Mouse (Mus musculus) C2C12 (cell line): ENCODE measurements around the gene Col23a1. TPM values are rescaled to one million over a fixed set of nuclear protein-coding genes. Genes with fewer than 3 reads are reported as not detected.

Source experiments
- H3K27me3 ChIP-seq: one replicate; pipeline ENCODE4 v1.6.1; 2011; ENCODE audit not compliant: control insufficient read depth, insufficient read depth, insufficient read length
- H3K36me3 ChIP-seq: one replicate; pipeline ENCODE4 v1.6.1; 2011; ENCODE audit not compliant: control insufficient read depth, insufficient read depth
- H3K4me3 ChIP-seq: one replicate; pipeline ENCODE4 v1.5.1; 2011; ENCODE audit warnings: mild to moderate bottlenecking, control low read depth; ENCODE audit not compliant: poor library complexity, insufficient read depth, severe bottlenecking
- H3K79me2 ChIP-seq: one replicate; pipeline ENCODE4 v1.6.1; 2011; ENCODE audit not compliant: control insufficient read depth, insufficient read depth
- H3K79me3 ChIP-seq: one replicate; pipeline ENCODE4 v1.6.1; 2011; ENCODE audit warnings: low read depth, control low read depth
- H3ac ChIP-seq: one replicate; pipeline ENCODE3; 2011; ENCODE audit warnings: low read depth; ENCODE audit not compliant: control insufficient read depth, insufficient read length
- CEBPB ChIP-seq: IDR thresholded peaks from one replicate; pipeline ENCODE4 v1.6.1; 2011; ENCODE audit warnings: low read depth, mild to moderate bottlenecking, control low read depth, moderate library complexity
- CTCF ChIP-seq: IDR thresholded peaks from one replicate; pipeline ENCODE4 v1.5.1; 2011; ENCODE audit not compliant: control insufficient read depth, insufficient read depth, insufficient read length
- FOSL1 ChIP-seq: IDR thresholded peaks from one replicate; pipeline ENCODE4 v1.8.0; 2011; ENCODE audit warnings: mild to moderate bottlenecking, low read length; ENCODE audit not compliant: poor library complexity, insufficient read depth, severe bottlenecking
- MAX ChIP-seq: IDR thresholded peaks from one replicate; pipeline ENCODE4 v1.6.1; 2011; ENCODE audit warnings: mild to moderate bottlenecking, control low read depth
- MYOD1 ChIP-seq: IDR thresholded peaks from one replicate; pipeline ENCODE4 v1.6.1; 2011; ENCODE audit warnings: low read depth; ENCODE audit not compliant: control insufficient read depth, insufficient read length
- MYOG ChIP-seq: IDR thresholded peaks from one replicate; pipeline ENCODE4 v1.6.1; 2011; ENCODE audit not compliant: control insufficient read depth, insufficient read length; ENCODE audit errors: extremely low read depth
- USF1 ChIP-seq: IDR thresholded peaks from one replicate; pipeline ENCODE4 v1.6.1; 2011; ENCODE audit warnings: low read depth, mild to moderate bottlenecking, control low read depth, moderate library complexity
- polyA plus RNA-seq: library from polyadenylated mRNA; unstranded; fragments of >200 nt; fragmentation: generic; extraction: Trizol; gene quantifications from one replicate; pipeline ENCODE4 v1.2.1, GENCODE M21; 2012; ENCODE audit warnings: missing spikeins

Col23a1 gene
- polyA plus RNA-seq, 1 experiment: 0.43 TPM

DNA sequence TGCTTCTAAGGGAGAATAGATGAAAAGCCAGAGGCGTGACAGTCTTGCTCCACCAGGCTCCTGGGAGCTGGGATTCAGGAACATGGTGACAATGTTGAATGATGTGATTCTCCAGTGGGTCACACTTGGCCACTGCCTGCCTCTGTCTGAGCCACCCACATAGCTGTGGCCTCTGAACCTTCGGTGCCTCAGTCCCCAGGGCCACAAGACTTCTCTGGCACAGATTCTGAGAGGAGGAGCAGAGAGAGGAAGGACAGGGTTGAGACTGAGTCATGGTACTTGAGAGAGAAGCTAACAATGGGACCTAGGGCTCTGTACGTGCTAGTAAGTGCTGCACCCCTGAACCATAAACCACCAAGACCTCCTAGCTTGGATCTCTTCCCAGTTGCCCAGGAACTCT is 141.6 kb downstream of the Col23a1 start:
- no peak for TF ChIP-seq MAX
- no peak for TF ChIP-seq CEBPB

DNA sequence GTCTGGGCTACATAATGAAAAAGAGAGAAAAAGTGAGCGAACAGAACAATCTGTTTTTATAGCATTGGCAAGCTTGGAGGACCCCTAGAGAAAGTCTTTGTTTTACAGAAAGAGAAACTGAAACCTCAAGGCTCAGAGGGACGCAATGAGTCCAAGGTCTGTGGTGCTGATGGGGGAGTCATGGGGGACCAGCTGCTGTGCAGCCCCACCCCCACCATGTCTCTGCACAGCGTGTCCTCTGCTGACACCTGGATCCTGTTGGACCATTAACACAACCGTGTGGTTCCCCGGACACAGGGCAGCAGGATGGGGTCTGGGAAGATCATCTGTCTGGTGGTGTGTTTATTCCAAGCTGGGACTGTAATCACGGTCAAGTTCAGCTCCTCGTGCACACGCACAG is 142.2 kb downstream of the Col23a1 start:
- Histone ChIP-seq H3K27me3 (peaks cover 5% of the 10 kb centered on the region), H3K79me2 (no peaks in the 10 kb centered on the region), H3K4me3 (no peak overlapping the region), H3K36me3 (no peaks in the 10 kb centered on the region), H3K79me3 (no peaks in the 10 kb centered on the region), H3ac (no peak overlapping the region)
- TF ChIP-seq CTCF: no peak
- no peak for TF ChIP-seq USF1
- TF ChIP-seq MYOD1: no peak
- no peak for TF ChIP-seq FOSL1
- TF ChIP-seq MYOG: no peak
- TF ChIP-seq CEBPB: no peak
- no peak for TF ChIP-seq MAX

More for the DNA sequence above, 141.6 kb downstream of the Col23a1 start:
- no peak overlapping the region for H3ac ChIP-seq
- peaks cover 5% of the 10 kb centered on the region for H3K27me3 ChIP-seq
- no peaks in the 10 kb centered on the region for H3K79me2 ChIP-seq
- no peaks in the 10 kb centered on the region for H3K36me3 ChIP-seq
- no peaks in the 10 kb centered on the region for H3K79me3 ChIP-seq
- H3K4me3 ChIP-seq: no peak overlapping the region

GRCm38 (mm10) chr11:51442006-51442405 is 152.3 kb downstream of the Col23a1 start:
- Histone ChIP-seq H3K79me3 (no peaks in the 10 kb centered on the region), H3K4me3 (no peak overlapping the region), H3K36me3 (no peaks in the 10 kb centered on the region), H3K79me2 (no peaks in the 10 kb centered on the region), H3ac (no peak overlapping the region), H3K27me3 (no peaks in the 10 kb centered on the region)
- TF ChIP-seq FOSL1 (no peak), CEBPB (no peak), CTCF (no peak), USF1 (no peak), MYOG (no peak), MAX (no peak), MYOD1 (no peak)

GRCm38 (mm10) chr11:51442599-51442998 is 152.9 kb downstream of the Col23a1 start:
- Histone ChIP-seq H3K27me3 (no peaks in the 10 kb centered on the region), H3K79me2 (no peaks in the 10 kb centered on the region), H3K79me3 (no peaks in the 10 kb centered on the region), H3K36me3 (no peaks in the 10 kb centered on the region), H3K4me3 (no peak overlapping the region), H3ac (no peak overlapping the region)
- TF ChIP-seq FOSL1 (no peak), MYOD1 (peak; percentile 24)

DNA sequence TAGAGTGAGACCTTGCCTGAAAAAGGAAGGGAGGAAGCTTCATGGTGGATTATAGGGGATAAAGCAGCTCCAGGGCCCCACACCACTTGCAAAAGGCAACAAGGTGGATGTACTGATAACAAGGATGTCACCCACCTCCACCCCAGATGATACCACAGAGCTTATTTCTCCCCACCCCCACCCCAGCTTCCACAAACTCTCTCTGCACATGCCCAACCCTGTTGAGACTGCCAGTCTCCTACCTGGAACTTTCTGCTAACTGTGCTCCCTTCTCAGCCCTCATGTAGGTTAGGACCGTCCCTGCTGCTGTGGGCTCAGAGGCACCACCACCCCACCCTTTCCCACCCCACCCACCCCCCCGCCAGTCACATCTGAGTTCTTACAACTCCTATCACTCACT is 154.1 kb downstream of the Col23a1 start:
- TF ChIP-seq FOSL1 (no peak), MAX (no peak), USF1 (no peak), CEBPB (no peak), CTCF (no peak), MYOD1 (no peak), MYOG (no peak)
- no peak overlapping the region for H3K4me3 ChIP-seq
- H3ac ChIP-seq: no peak overlapping the region
- no peaks in the 10 kb centered on the region for H3K79me2 ChIP-seq
- no peaks in the 10 kb centered on the region for H3K36me3 ChIP-seq
- no peaks in the 10 kb centered on the region for H3K27me3 ChIP-seq
- H3K79me3 ChIP-seq: no peaks in the 10 kb centered on the region

- H3K79me3 ChIP-seq: no peaks in the 10 kb centered on the region
- no peaks in the 10 kb centered on the region for H3K27me3 ChIP-seq
- TF ChIP-seq CEBPB (no peak), USF1 (no peak), MYOD1 (no peak), MAX (no peak), FOSL1 (no peak), MYOG (no peak), CTCF (no peak)
- H3K79me2 ChIP-seq: no peaks in the 10 kb centered on the region
- H3K36me3 ChIP-seq: no peaks in the 10 kb centered on the region
- no peak overlapping the region for H3ac ChIP-seq
- H3K4me3 ChIP-seq: no peak overlapping the region
These were observed 154.9 kb downstream of the Col23a1 start for GRCm38 (mm10) chr11:51444649-51445048.
